Comparison of ENCODE assay signal across 22 mouse cellular contexts in genomic region chr5:119378261-119378660, GRCm38 (mm10).
DNase-seq lines count a peak whose midpoint lies in the region; ATAC-seq and TF ChIP-seq lines count a peak whose summit lies in the region.
"Had no signal": no experiment of that assay in that cellular context is flagged by ENCODE, and none has a peak within 500 bp of the region (broad histone marks: within the 10 kb centered on the region; RNA-seq: fewer than 3 reads in every experiment).

No protein-coding gene starts in this region.

- no peaks in the 10 kb centered on the region for H3K9me3 ChIP-seq in forebrain, embryonic 10.5 days
- no peaks in the 10 kb centered on the region for H3K9me3 ChIP-seq in forebrain, embryonic 16.5 days (ENCODE audit: control insufficient read depth, low read length)
- H3K9me3 ChIP-seq in neural tube, embryonic 15.5 days (replicated peaks), result no peaks in the 10 kb centered on the region
- H3K9me3 ChIP-seq in liver, postnatal 0 days (ENCODE audit: low read length), result no peaks in the 10 kb centered on the region

- no peak overlapping the region for H3K27ac ChIP-seq in forebrain, embryonic 10.5 days
- no peak overlapping the region for H3K27ac ChIP-seq in forebrain, embryonic 16.5 days (ENCODE audit: low read length)
- no peak overlapping the region for H3K27ac ChIP-seq in neural tube, embryonic 15.5 days (replicated peaks)
- H3K27ac ChIP-seq in liver, postnatal 0 days (ENCODE audit: low read depth), result no peak overlapping the region
- H3K27ac ChIP-seq: hindbrain, embryonic 12.5 days; macrophage had no signal

- H3K36me3 ChIP-seq in forebrain, embryonic 10.5 days (replicated peaks), result no peaks in the 10 kb centered on the region
- H3K36me3 ChIP-seq in forebrain, embryonic 16.5 days (ENCODE audit: control insufficient read depth, insufficient read depth), result no peaks in the 10 kb centered on the region
- no peaks in the 10 kb centered on the region for H3K36me3 ChIP-seq in neural tube, embryonic 15.5 days
- no peaks in the 10 kb centered on the region for H3K36me3 ChIP-seq in liver, postnatal 0 days (replicated peaks; ENCODE audit: insufficient read depth, low read length)
- H3K36me3 ChIP-seq: heart, embryonic 12.5 days; hindbrain, embryonic 12.5 days had no signal

- no peak overlapping the region for H3K9ac ChIP-seq in forebrain, embryonic 16.5 days (replicated peaks; ENCODE audit: low read depth, low read length)
- no peak overlapping the region for H3K9ac ChIP-seq in neural tube, embryonic 15.5 days (replicated peaks)
- H3K9ac ChIP-seq in liver, postnatal 0 days (replicated peaks), result no peak overlapping the region
- H3K9ac ChIP-seq: forebrain, postnatal 0 days; heart, embryonic 12.5 days; hindbrain, embryonic 12.5 days had no signal

- no peak for TF ChIP-seq CTCF in liver, postnatal 0 days (IDR thresholded peaks at IDR 0.05; ENCODE audit: low read depth)

- H3K4me1 ChIP-seq in forebrain, embryonic 10.5 days, result peaks cover 20% of the 10 kb centered on the region
- no peaks in the 10 kb centered on the region for H3K4me1 ChIP-seq in forebrain, embryonic 16.5 days (replicated peaks; ENCODE audit: control insufficient read depth, insufficient read depth, low read length)
- no peaks in the 10 kb centered on the region for H3K4me1 ChIP-seq in neural tube, embryonic 15.5 days
- no peaks in the 10 kb centered on the region; the same call in 1 of the 2 replicates for H3K4me1 ChIP-seq in liver, postnatal 0 days (ENCODE audit: insufficient read depth)
- H3K4me1 ChIP-seq: hindbrain, embryonic 12.5 days had no signal

- H3K27me3 ChIP-seq in forebrain, embryonic 10.5 days (ENCODE audit: poor library complexity, severe bottlenecking), result peaks cover 51% of the 10 kb centered on the region
- H3K27me3 ChIP-seq in forebrain, embryonic 16.5 days (replicated peaks; ENCODE audit: control insufficient read depth, insufficient read depth, low read length), result 0 out of 2 replicates have a peak, but pooled peaks cover 2% of the 10 kb centered on the region
- H3K27me3 ChIP-seq in neural tube, embryonic 15.5 days (replicated peaks), result no peaks in the 10 kb centered on the region
- no peaks in the 10 kb centered on the region for H3K27me3 ChIP-seq in liver, postnatal 0 days (ENCODE audit: insufficient read depth, low read length)
- H3K27me3 ChIP-seq: Patski had no signal

- no peak for ATAC-seq in forebrain, embryonic 16.5 days
- no peak for ATAC-seq in neural tube, embryonic 15.5 days (ENCODE audit: low FRiP score)
- ATAC-seq in liver, postnatal 0 days, result no peak
- ATAC-seq: forebrain, postnatal 0 days; Patski had no signal

- no peak overlapping the region for H3K4me2 ChIP-seq in forebrain, embryonic 16.5 days (ENCODE audit: low read length)
- no peak overlapping the region for H3K4me2 ChIP-seq in neural tube, embryonic 15.5 days
- H3K4me2 ChIP-seq in liver, postnatal 0 days (ENCODE audit: low read depth, low read length), result no peak overlapping the region
- H3K4me2 ChIP-seq: heart, embryonic 12.5 days; hindbrain, embryonic 12.5 days; midbrain, embryonic 11.5 days had no signal

- 34% methylated on average over 8 of the region's 8 CpGs for WGBS in forebrain, embryonic 10.5 days
- WGBS in forebrain, embryonic 16.5 days, result 60% methylated on average over 8 of the region's 8 CpGs
- WGBS in neural tube, embryonic 15.5 days, result 21% methylated on average over 8 of the region's 8 CpGs
- 44% methylated on average over 8 of the region's 8 CpGs for WGBS in liver, postnatal 0 days (ENCODE audit: insufficient replicate concordance)

- TF ChIP-seq EP300 in liver, postnatal 0 days (IDR thresholded peaks at IDR 0.05; ENCODE audit: low read depth), result no peak

- H3K4me3 ChIP-seq in forebrain, embryonic 10.5 days, result no peak overlapping the region
- no peak overlapping the region for H3K4me3 ChIP-seq in forebrain, embryonic 16.5 days (replicated peaks; ENCODE audit: low read length)
- no peak overlapping the region for H3K4me3 ChIP-seq in neural tube, embryonic 15.5 days (replicated peaks)
- no peak overlapping the region for H3K4me3 ChIP-seq in liver, postnatal 0 days (ENCODE audit: low read depth, low read length)
- H3K4me3 ChIP-seq: heart, embryonic 12.5 days; hindbrain, embryonic 12.5 days had no signal

- DNase-seq in forebrain, embryonic 10.5 days (ENCODE audit: extremely low spot score, low spot score), result peak; percentile 33
- peak; percentile 25 for DNase-seq in kidney, adult 9 months
- no peak for DNase-seq in kidney, postnatal 14 days
- peak; percentile 59 for DNase-seq in neural tube, embryonic 10.5 days (ENCODE audit: extremely low spot score, low spot score)
- peak; percentile 47 for DNase-seq in mesoderm, embryonic 11.5 days (ENCODE audit: low read depth, low spot score)
- DNase-seq in liver, postnatal 0 days, result no peak
- DNase-seq: adrenal gland, adult 2 months; cerebellum, adult 11 months; cerebellum, adult 9-11 months; forebrain, postnatal 0 days; gastrocnemius, postnatal 14 days; heart, adult 18-20 months; heart, postnatal 10 days; left cerebral cortex, postnatal 4 days; thymus, postnatal 14 days had no signal

Comparison
In these comparisons a context has a peak if more than half of its experiments do, and no peak if none do; other contexts are left out.
1. DNase-seq: peak in forebrain, embryonic 10.5 days (single experiment), kidney, adult 9 months (single experiment), neural tube, embryonic 10.5 days (single experiment) and mesoderm, embryonic 11.5 days (single experiment); none in kidney, postnatal 14 days (single experiment) and liver, postnatal 0 days (single experiment).